Mouse (Mus musculus): ENCODE data around the gene Fut11. TPM values are rescaled to one million over a fixed set of nuclear protein-coding genes. Genes with fewer than 3 reads are reported as not detected.

Fut11 gene
- total and polyA plus RNA-seq, 3 experiments = 0.69 to 1.8 TPM; not detected in 1

GRCm38 (mm10) chr14:20660827-20661660, 33.7 kb upstream of the Fut11 start (continued):
- TF ChIP-seq JUND (IDR thresholded peaks at IDR 0.05; ENCODE audit: low read depth, low read length) (no peak), KAT2A (conservative IDR thresholded peaks at IDR 0.05; ENCODE audit: low read depth, low read length) (no peak), POLR2A (IDR thresholded peaks at IDR 0.05; ENCODE audit: control insufficient read depth in 1 of 2, insufficient read depth in 1 of 2, low read depth in 1 of 2, low read length in 2 of 2, poor library complexity in 1 of 2) (peak; percentile 58 to 64; a peak in 3 of 4 replicates), RAD21 (IDR thresholded peaks at IDR 0.05; ENCODE audit: low read depth, low read length) (peak; percentile 85), ZKSCAN1 (IDR thresholded peaks at IDR 0.05; ENCODE audit: low read depth, low read length) (no peak), POLR2AphosphoS5 (IDR thresholded peaks at IDR 0.05; ENCODE audit: borderline replicate concordance, low read depth, low read length) (no peak), RCOR1 (IDR thresholded peaks at IDR 0.05; ENCODE audit: low read depth, low read length) (no peak)

- peaks cover 0 to 15% of the 10 kb centered on the region in 2 experiments; a peak in 1 of 4 replicates for H3K27me3 ChIP-seq (ENCODE audit: control insufficient read depth in 1 of 2, insufficient read depth in 2 of 2, low read length in 2 of 2)
- H3K4me1 ChIP-seq (ENCODE audit: control insufficient read depth in 1 of 2, insufficient read depth in 2 of 2, low read length in 2 of 2) = peaks cover 0 to 9% of the 10 kb centered on the region in 2 experiments; a peak in 2 of 4 replicates
- TF ChIP-seq CHD2 (IDR thresholded peaks at IDR 0.05; ENCODE audit: low read length) (no peak), RCOR1 (IDR thresholded peaks at IDR 0.05; ENCODE audit: low read depth, low read length) (no peak), MAX (IDR thresholded peaks at IDR 0.05; ENCODE audit: low read length) (no peak), ZKSCAN1 (IDR thresholded peaks at IDR 0.05; ENCODE audit: low read depth, low read length) (no peak), MYB (IDR thresholded peaks at IDR 0.05; ENCODE audit: low read depth, low read length) (no peak), GABPA (IDR thresholded peaks at IDR 0.05; ENCODE audit: low read depth, low read length) (no peak), EP300 (IDR thresholded peaks at IDR 0.05; ENCODE audit: low read depth in 1 of 2, low read length in 2 of 2) (no peak), E2F4 (IDR thresholded peaks at IDR 0.05; ENCODE audit: borderline replicate concordance, low read depth, low read length) (no peak), ZMIZ1 (IDR thresholded peaks at IDR 0.05; ENCODE audit: low read depth, low read length) (no peak)
- H3K9me3 ChIP-seq (replicated peaks; ENCODE audit: insufficient read depth, low read length) = no peaks in the 10 kb centered on the region
- DNase-seq (ENCODE audit: low read depth, low spot score) = no peak
- H3K4me3 ChIP-seq (ENCODE audit: control insufficient read depth in 1 of 2, insufficient read depth in 1 of 2, low read depth in 2 of 2, low read length in 2 of 2) = peak overlapping the region; percentile 75 to 79
- no peaks in the 10 kb centered on the region for H3K79me2 ChIP-seq (ENCODE audit: control insufficient read depth, insufficient read depth, low read length, poor library complexity)
- H3K27ac ChIP-seq (ENCODE audit: control insufficient read depth, low read depth, low read length) = no peak overlapping the region
- no peaks in the 10 kb centered on the region for H3K36me3 ChIP-seq (ENCODE audit: control insufficient read depth in 1 of 2, insufficient read depth in 2 of 2, low read length in 2 of 2)
- peak overlapping the region; percentile 65 for H3K9ac ChIP-seq (ENCODE audit: control insufficient read depth, low read depth, low read length, poor library complexity, severe bottlenecking)
Measured at GRCm38 (mm10) chr14:20661661-20662331, 33.0 kb upstream of the Fut11 start.

GRCm38 (mm10) chr14:20662740-20663139, 32.0 kb upstream of the Fut11 start:
- no peaks in the 10 kb centered on the region for H3K36me3 ChIP-seq (ENCODE audit: control insufficient read depth in 1 of 2, insufficient read depth in 2 of 2, low read length in 2 of 2)
- H3K9ac ChIP-seq (ENCODE audit: control insufficient read depth, low read depth, low read length, poor library complexity, severe bottlenecking) = no peak overlapping the region
- peaks cover 0 to 9% of the 10 kb centered on the region in 2 experiments; a peak in 2 of 4 replicates for H3K4me1 ChIP-seq (ENCODE audit: control insufficient read depth in 1 of 2, insufficient read depth in 2 of 2, low read length in 2 of 2)
- H3K79me2 ChIP-seq (ENCODE audit: control insufficient read depth, insufficient read depth, low read length, poor library complexity) = no peaks in the 10 kb centered on the region
- DNase-seq (ENCODE audit: low read depth, low spot score) = no peak
- peaks cover 0 to 17% of the 10 kb centered on the region in 2 experiments; a peak in 1 of 4 replicates for H3K27me3 ChIP-seq (ENCODE audit: control insufficient read depth in 1 of 2, insufficient read depth in 2 of 2, low read length in 2 of 2)
- no peak overlapping the region for H3K27ac ChIP-seq (ENCODE audit: control insufficient read depth, low read depth, low read length)
- no peaks in the 10 kb centered on the region for H3K9me3 ChIP-seq (replicated peaks; ENCODE audit: insufficient read depth, low read length)
- TF ChIP-seq NELFE (IDR thresholded peaks at IDR 0.05; ENCODE audit: low read depth, low read length) (no peak), JUND (IDR thresholded peaks at IDR 0.05; ENCODE audit: low read depth, low read length) (no peak), E2F4 (IDR thresholded peaks at IDR 0.05; ENCODE audit: borderline replicate concordance, low read depth, low read length) (no peak), ETS1 (IDR thresholded peaks at IDR 0.05; ENCODE audit: low read depth, low read length) (no peak), EP300 (IDR thresholded peaks at IDR 0.05; ENCODE audit: low read depth in 1 of 2, low read length in 2 of 2) (no peak), TCF12 (IDR thresholded peaks at IDR 0.05; ENCODE audit: low read depth, low read length) (no peak), ZC3H11A (IDR thresholded peaks at IDR 0.05; ENCODE audit: low read depth, low read length) (no peak), TAL1 (IDR thresholded peaks at IDR 0.05; ENCODE audit: low read length) (no peak), RCOR1 (IDR thresholded peaks at IDR 0.05; ENCODE audit: low read depth, low read length) (no peak), GATA1 (IDR thresholded peaks at IDR 0.05; ENCODE audit: low read depth, low read length) (no peak), SMC3 (IDR thresholded peaks at IDR 0.05; ENCODE audit: low read depth, low read length) (no peak), USF2 (IDR thresholded peaks at IDR 0.05; ENCODE audit: borderline replicate concordance in 1 of 2, insufficient read depth in 1 of 2, low read depth in 1 of 2, low read length in 2 of 2) (no peak)
- H3K4me3 ChIP-seq (ENCODE audit: control insufficient read depth in 1 of 2, insufficient read depth in 1 of 2, low read depth in 2 of 2, low read length in 2 of 2) = no peak overlapping the region

Measured in MEL (cell line).